Mouse (Mus musculus): ENCODE measurements around the gene Pttg1. TPM values are rescaled to one million over a fixed set of nuclear protein-coding genes. Genes with fewer than 3 reads are reported as not detected.

Gene Pttg1
- polyA plus RNA-seq (2012; rRNA removed): 36.8 and 42.0 TPM in 2 replicates

DNA sequence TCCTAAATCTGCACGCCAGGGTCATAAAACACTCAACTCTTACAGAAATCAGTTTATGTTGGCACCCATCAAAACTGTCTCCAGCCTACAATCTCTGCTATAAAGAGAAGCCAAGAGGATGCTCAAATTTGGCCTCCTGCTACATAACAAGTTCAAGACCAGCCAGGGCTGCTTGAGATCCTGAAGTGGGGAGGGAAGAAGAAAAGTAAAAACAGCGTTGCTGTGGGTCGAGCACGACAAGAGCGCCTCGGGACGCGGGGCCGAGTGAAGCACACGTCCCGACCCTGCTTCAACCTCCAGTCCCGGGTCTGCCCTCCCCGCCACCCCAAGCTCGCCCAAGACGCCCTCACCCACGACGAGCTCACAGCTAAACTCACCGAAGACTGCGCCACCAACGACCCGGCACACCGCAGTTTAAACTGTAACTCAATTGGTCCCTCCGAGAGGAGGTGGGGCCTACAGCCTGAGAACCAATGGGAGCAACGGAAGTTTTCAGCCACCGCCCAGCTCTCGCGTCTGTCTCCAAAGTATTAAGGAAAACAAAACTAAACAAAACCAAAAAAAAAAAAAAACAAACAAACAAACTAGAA is at the start of gene Pttg1:
TSS of gene Pttg1 (minus strand) at position 428 of the 590 bp plus-strand sequence.

DNA sequence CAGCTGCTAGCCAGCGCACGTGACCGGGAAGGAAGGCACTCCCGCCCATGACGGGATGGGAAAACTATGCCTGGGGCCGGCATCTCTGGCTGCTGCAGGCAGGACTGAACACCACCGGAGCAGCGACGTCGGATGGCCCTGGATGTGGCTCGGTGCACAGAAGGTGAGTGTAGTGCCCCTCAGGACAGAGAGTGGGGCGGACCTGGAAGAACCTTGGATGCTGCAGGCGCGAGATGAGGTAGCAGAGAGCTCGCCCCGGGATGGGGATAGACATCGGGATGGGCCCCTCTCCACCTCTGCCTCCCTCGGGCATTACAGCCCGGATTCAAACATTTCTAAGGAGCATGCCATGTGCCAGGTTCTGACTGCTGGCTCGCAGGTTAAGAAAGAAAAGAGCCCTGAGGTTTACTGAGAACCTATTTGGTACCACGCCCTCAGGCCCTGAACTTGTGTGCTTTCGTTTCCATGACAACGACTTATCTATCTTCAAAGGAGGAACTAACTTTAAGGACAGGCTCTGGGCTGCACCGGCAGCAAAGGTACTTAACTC is 48.2 kb upstream of the Pttg1 start, which contains the start of gene C1qtnf2:
TSS of gene C1qtnf2 (plus strand) at position 52 of the 550 bp plus-strand sequence.

DNA sequence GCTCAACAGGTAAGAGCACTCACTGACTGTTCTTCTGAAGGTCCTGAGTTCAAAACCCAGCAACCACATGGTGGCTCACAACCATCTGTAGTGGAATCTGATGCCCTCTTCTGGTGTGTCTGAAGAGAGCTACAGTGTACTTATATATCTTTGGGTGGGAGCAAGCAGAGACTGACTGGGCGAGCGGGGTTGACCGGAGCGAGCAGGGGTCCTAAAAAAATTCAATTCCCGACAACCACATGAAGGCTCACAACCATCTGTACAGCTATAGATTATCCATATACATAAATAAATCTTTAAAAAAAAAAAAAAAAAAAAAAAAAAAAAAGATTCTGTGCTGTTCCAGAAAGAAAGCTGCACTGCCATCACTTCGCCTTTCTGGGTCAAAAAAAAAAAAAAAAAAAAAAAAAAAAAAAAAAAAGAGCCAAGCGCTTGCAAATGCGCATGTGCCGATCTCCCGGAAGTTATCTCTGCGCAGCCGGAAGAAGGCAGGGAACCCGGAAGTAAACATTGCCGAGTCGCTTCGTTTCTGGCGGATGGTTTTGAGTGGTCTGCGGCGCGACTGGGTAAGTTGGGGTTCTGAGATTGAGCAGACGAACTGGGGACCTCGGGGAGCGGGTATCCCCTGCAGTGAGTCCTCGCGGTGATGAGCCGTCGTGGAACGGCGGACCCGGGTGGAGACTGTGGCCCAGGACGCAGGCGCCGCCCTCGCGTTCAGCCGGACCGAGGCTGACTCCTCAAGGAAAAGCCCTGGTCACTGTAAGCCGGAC is 7.4 kb upstream of the Pttg1 start, which contains the start of gene Slu7:
TSS of gene Slu7 (plus strand) at position 491 of the 770 bp plus-strand sequence.

Other genes with a start within 250 kb of the Pttg1 start
- gene Slu7, start 7.5 kb upstream of the Pttg1 start, polyA plus RNA-seq (2012; rRNA removed): 12.7 and 13.4 TPM in 2 replicates
- 11.7 and 13.6 TPM in 2 replicates for gene C1qtnf2, start 48.0 kb upstream of the Pttg1 start, polyA plus RNA-seq (2012; rRNA removed)
- gene Ccnjl, start 102.5 kb upstream of the Pttg1 start, polyA plus RNA-seq (2012; rRNA removed): 3.0 TPM in 2 replicates
- 0.44 and 0.56 TPM in 2 replicates for gene 4933415A04Rik, start 160.8 kb upstream of the Pttg1 start, polyA plus RNA-seq (2012; rRNA removed)
- gene Fabp6, start 175.3 kb upstream of the Pttg1 start, polyA plus RNA-seq (2012; rRNA removed): not detected in 2 replicates

Data from central nervous system, embryonic 18 days (tissue).